Mouse (Mus musculus) limb, embryonic 14.5 days (tissue): ENCODE measurements at regions not wholly inside any gene's neighbourhood (a gene's known extent, or its start where the extent isn't known, plus 50 kb on each side); places are given as distances from the start of the nearest gene placed in this dataset.

ENCODE experiments used
- ATAC-seq: fragments of 200-750 bp; cut with Nextera tagmentation; 2 replicates; pipeline ENCODE4 v1.8.0; 2017; ENCODE audit warnings: low read depth, moderate number of reproducible peaks, moderate TSS enrichment; ENCODE audit not compliant: low FRiP score
- DNase-seq: peaks from one replicate; pipeline ENCODE4 v3.0.0-alpha.2; 2015; ENCODE audit warnings: low spot score
- H3K27ac ChIP-seq: fragments of 300-500 bp; sonication (generic); replicated peaks from 2 replicates; pipeline ENCODE4 v1.5.1; 2014; ENCODE audit warnings: low read depth, mild to moderate bottlenecking, low read length, moderate library complexity, mixed read lengths
- H3K27me3 ChIP-seq: fragments of 300-500 bp; sonication (generic); 2 replicates; pipeline ENCODE4 v1.6.1; 2014; ENCODE audit warnings: low read length, mixed read lengths; ENCODE audit not compliant: control insufficient read depth, insufficient read depth
- H3K36me3 ChIP-seq: fragments of 300-500 bp; sonication (generic); 2 replicates; pipeline ENCODE4 v1.6.1; 2014; ENCODE audit warnings: mild to moderate bottlenecking, low read length, moderate library complexity, mixed read lengths; ENCODE audit not compliant: control insufficient read depth, insufficient read depth
- H3K4me1 ChIP-seq: fragments of 300-500 bp; sonication (generic); 2 replicates; pipeline ENCODE4 v1.6.1; 2014; ENCODE audit warnings: antibody characterized with exemption, low read length, mixed read lengths; ENCODE audit not compliant: control insufficient read depth, insufficient read depth
- H3K4me2 ChIP-seq: fragments of 300-500 bp; sonication (generic); replicated peaks from 2 replicates; pipeline ENCODE4 v1.6.1; 2014; ENCODE audit warnings: low read depth, mild to moderate bottlenecking, low read length, moderate library complexity; ENCODE audit not compliant: severe bottlenecking
- H3K4me3 ChIP-seq: fragments of 300-500 bp; sonication (generic); replicated peaks from 2 replicates; pipeline ENCODE4 v1.5.1; 2014; ENCODE audit warnings: low read length
- H3K9ac ChIP-seq: fragments of 300-500 bp; sonication (generic); 2 replicates; pipeline ENCODE4 v1.6.1; 2014; ENCODE audit warnings: mild to moderate bottlenecking, low read depth, low read length, moderate library complexity; ENCODE audit not compliant: severe bottlenecking
- H3K9me3 ChIP-seq: fragments of 300-500 bp; sonication (generic); 2 replicates; pipeline ENCODE4 v1.6.1; 2016; ENCODE audit warnings: low read length; ENCODE audit not compliant: control insufficient read depth
- POLR2A ChIP-seq: fragments of 200-500 bp; IDR thresholded peaks from 2 replicates; pipeline ENCODE4 v1.8.0; 2012; ENCODE audit warnings: inconsistent platforms, mild to moderate bottlenecking, moderate library complexity, borderline replicate concordance; ENCODE audit not compliant: insufficient read depth, insufficient read length; ENCODE audit errors: extremely low read depth
- WGBS: fragments of 180-500 bp; shearing (Covaris S2); extraction: QIAGEN DNeasy Blood & Tissue Kit; methylation state at CpG from one replicate; pipeline ENCODE4 v1.1.7; 2014; 5-methylcytosine and 5-hydroxymethylcytosine counted together

DNA sequence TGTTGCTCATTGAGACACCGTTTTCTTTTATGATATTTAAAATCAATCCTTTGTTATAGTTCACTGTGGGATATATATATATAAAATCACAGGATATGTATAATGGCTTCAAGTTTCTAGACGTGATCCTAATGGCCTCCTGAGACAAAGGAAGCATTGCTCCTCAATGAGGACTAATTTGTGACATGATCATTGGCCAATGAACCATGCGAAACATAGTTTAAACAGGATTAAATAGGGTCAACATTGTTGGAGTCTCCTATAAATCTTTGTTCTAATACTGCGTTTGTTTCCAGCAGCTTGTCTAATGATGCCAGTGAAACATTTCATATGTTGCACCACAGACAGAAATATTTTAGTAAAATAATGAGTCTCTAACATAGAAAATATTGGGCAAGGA lies 105.5 kb downstream of the Agtr2 start:
- no peaks in the 10 kb centered on the region for H3K9me3 ChIP-seq
- H3K27me3 ChIP-seq = no peaks in the 10 kb centered on the region
- TF ChIP-seq POLR2A = no peak
- H3K27ac ChIP-seq = no peak overlapping the region
- no peak for ATAC-seq
- no peak overlapping the region for H3K9ac ChIP-seq
- H3K4me2 ChIP-seq = no peak overlapping the region
- H3K36me3 ChIP-seq = no peaks in the 10 kb centered on the region
- H3K4me3 ChIP-seq = no peak overlapping the region
- no peak for DNase-seq
- 53% methylated on average over 4 of the region's 4 CpGs for WGBS
- H3K4me1 ChIP-seq = no peaks in the 10 kb centered on the region
